Mouse (Mus musculus): ENCODE data around the gene Nfu1.

DNA sequence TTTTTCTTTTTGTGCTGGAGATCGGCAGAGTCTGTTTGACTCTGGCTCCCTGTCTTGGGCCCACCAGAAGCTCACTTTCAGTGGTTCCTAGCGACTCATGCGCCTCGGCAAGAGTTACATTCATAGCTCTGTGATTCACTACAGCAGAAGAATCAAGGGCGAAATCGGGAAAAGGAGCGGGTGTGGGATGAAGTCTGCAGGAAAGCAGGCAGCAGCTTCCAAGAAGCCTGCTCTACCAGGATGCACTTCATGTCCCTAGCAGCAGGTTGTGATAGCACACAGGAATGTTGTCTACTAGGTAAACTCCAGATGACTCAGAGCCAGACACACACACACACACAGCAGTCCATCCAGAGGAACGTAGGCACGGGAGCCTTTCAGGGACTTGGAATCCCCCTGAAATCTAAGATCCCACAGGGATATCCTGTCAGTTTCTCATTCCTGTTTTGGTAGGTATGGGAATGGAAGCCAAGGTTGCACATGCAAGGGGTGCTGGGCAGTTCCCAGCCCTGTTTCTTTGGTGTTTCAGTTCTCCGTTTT lies 42.9 kb downstream of the Nfu1 start:
- TF ChIP-seq CEBPB (IDR thresholded peaks at IDR 0.05; ENCODE audit: low read depth) (no peak), CTCF (IDR thresholded peaks at IDR 0.05; ENCODE audit: control insufficient read depth, insufficient read depth, insufficient read length) (no peak), USF1 (IDR thresholded peaks at IDR 0.05; ENCODE audit: low read depth) (no peak), MAX (IDR thresholded peaks at IDR 0.05) (no peak)
